Mouse (Mus musculus) embryo, embryonic 10 days (tissue): ENCODE results near the gene Ren1.

ENCODE experiments used
- DNase-seq: peaks from one replicate; pipeline ENCODE4 v3.0.0-alpha.2; 2015; ENCODE audit warnings: low spot score

Ren1 gene

DNA sequence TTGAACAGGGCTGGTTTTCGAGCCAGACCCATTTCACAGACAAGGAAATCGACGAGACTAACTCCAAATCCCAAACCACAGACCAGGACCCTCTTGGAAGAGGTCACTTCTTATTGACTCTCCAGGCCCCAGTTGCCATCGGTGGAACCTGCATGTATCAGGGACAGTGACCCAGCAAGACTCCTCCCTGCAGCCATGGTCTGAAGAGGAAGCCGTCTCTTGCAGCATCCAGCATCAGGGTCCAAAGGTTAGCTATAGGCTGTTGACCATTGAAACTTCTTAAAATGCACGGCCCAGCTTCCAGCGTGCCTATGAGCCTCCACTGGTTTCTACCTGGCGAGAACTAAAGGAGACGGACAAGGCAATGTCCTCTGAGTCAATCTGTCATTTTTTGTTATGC lies 59.5 kb downstream of the Ren1 start:
- no peak for DNase-seq
